Mouse (Mus musculus): ENCODE data around the gene 4833427G06Rik.

DNA sequence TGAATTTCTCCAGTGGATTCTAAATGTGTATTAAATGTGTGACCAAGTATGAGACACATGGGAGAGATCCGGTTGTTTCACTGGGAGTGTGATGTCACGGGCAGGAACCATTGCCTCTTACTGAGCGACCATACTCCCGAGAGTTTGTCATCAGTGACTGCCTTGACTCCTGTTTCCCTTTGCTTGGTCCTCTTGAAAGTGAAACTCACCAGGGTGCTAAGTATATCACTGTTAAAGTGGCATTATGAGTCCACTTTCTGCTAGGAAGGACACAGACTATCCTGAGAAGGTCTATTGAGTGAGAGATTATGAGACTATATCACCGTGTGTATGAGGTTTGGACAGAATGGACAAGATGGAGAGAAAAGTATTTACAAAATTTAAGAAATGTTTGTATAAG, 20.3 kb downstream of the 4833427G06Rik start:
- TF ChIP-seq CTCF (IDR thresholded peaks at IDR 0.05; ENCODE audit: control insufficient read depth, insufficient read depth, insufficient replicate concordance, low read depth, low read length) (no peak), POLR2A (IDR thresholded peaks at IDR 0.05; ENCODE audit: control insufficient read depth, low read depth, low read length) (no peak)
